Mouse (Mus musculus) adrenal gland, postnatal 36 days (tissue): ENCODE results near the gene Pard3. TPM values are rescaled to one million over a fixed set of nuclear protein-coding genes. Genes with fewer than 3 reads are reported as not detected.

ENCODE experiments used
- DNase-seq, 2 experiments: peaks; one replicate each; pipeline ENCODE4 v3.0.0; 2021; ENCODE audit warnings: mixed read lengths in 1 of 2
- total RNA-seq, 2 experiments: library from RNA; stranded (reverse); gene quantifications; 2 replicates each; pipeline ENCODE4 v1.2.3; 2021

Gene Pard3
- total RNA-seq, 2 experiments from 2014 or later = 40.4 to 41.3 TPM

DNA sequence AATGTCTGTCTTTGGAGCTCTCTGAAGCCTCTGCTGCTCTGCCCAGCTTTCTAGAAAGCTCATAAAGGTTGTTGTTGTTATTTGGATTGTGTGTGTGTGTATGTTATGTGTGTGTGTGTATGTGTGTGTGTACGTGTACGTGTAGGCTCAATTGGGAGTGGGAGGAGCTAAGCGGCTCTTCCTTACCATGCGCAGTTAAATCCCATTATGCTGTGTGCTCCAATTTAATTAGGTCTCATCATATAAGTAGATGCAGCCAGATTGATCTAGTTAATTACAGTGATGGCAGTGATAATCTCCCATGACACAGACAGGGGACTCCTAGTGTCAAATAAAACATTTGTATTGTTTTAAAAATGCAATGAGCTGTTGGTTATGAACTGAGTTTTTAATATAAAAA lies 487.2 kb downstream of the Pard3 start:
- no peak for DNase-seq

DNA sequence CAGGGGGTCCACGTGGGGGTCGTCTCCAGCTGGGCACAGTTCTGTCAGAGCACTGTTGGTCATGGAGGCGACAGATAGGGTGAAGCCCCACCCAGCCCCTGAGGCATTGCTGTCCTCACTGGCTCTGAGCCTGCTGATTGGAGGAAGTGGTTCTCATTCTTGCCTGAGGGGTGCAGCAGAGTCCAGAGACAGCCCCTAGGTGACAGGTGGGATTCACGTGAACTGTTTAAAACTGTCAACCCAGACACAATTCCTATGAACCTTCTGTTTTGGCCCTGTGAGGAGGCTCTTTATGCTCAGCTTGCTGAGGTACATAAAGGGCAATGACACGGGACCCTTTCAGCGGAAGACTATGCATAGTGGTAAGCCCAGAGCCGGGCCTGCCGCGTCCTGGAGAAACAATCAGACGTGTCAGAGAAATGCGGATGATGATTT lies 488.5 kb downstream of the Pard3 start:
- no peak for DNase-seq

DNA sequence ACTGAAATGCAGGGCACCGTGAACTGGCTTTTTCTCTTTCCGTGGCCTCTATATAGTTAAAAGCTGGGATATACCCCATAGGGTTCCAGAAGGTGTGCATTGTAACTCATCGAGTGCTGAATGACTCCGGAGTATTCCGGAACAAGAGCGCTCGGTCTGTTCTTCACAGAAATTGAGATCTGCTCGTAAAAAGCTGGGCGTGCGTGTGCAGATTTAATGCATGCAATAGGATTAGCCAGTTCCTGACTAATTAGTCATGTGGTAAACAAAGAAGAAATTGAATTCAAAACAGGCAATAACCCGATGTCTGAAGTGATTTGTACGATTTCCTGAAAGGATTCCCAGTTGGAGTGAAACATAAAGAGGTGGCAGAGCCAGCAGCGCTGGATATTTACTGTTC lies 489.1 kb downstream of the Pard3 start:
- no peak for DNase-seq

DNA sequence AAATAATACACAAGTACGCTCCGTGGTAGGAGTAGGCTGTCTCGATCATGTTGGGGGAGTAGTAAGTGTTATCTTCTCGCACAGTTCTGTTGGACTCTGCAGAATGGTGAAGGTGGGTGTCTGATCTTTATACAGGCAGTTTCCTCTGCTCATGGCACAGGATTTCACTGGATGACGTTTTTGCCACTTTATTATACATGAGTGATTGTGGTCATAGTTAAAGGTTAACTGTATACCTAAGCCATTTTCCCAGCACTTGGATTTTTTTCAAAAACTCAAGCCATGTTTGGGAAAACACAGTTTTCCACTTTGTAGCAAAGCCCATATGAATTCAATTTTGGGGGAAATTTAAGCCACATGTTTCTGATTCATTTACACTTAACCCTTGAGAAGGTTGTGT lies 489.9 kb downstream of the Pard3 start:
- DNase-seq = no peak

DNA sequence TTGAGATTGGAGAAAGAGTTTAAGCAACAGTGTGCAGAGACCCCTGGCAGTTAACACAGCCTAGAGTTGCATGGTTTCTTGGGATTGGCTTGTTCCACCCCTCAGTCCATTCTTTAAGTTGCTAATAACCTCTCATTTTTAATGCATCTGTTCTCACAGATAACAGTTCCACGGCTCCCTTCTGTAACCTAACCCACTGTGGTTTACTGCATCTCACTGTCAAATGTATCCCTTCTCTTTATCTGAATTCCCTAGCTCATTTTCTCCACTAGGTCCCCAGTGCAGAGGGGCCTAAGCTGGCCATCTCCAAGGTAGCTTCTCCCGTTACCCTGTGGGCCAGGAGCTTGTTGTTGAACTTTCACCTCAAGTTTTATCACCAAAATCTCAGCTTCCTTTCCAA lies 492.1 kb downstream of the Pard3 start:
- no peak for DNase-seq

DNA sequence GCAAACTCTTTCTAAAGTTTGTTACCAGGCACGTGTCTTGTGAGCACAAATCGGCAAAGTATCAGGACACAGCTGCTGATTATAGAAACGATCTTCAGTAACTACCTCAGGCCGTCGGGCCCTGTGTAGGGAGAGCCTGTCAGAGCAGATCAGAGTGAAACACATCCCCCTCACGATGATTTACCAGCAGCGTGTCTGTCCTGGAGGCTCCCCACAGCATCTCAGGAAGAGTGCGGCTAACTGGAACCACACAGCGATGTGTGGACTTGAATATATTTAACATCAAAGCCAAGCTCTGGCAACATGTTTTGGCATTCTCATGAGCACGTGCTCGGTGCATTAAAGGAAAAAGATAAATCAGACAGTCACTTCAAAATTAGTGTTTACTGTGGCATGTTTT lies 493.3 kb downstream of the Pard3 start:
- DNase-seq = no peak

DNA sequence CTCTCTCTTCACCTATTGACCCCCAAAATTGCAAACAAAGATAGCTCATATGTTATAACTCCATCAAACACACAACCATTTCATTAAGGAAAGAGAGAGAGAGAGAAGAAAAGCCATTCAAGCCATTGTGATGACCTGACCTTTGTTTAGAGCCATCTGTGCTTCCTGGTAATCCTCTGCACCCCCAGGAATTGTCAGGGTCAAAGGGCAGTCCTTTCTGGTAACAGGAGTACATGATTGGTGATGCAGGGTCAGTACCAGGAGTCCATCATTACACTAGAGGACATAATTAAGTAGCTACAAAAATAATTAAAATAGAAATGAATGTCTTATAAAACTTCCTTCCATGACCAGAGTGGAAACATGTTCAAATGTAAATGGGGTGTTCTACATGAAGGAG lies 493.9 kb downstream of the Pard3 start:
- DNase-seq = no peak

DNA sequence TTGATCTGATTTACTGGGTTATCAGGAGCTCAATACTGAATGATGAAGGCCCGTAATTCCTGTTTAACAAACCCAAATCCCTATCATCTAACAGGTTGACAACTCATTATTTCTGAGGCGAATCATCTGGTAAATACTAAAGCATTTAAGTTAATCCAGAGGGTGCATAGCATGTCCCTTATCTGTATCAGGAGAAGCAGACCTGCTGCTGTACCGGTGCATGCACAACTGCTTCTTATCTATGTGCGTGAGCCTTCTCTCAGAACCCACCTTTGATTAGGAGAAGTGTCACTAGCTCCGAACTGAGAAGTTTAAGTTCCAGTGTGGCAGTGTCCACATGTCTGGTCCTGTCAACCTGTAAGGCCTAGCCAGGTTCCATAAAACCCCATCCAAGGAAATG lies 499.9 kb downstream of the Pard3 start:
- no peak for DNase-seq

DNA sequence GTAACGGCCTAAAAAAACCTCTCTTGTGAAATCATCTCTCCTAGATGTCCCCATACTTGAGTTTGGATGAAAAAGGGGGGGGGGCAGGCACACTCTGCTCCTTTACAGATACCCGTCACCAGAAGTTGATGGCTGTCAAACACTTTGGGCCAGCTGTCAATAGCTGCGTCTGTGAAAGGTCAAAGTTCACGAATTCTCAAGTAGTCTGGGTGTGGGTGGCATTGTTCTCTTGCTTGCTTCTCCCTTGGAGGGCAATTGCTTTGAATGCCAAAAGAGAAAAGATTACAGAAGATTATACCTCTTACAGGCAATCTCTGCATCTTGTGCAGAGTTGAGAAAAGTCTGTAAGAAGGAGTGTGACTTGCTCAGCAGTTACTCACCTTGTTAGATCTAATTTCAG lies 500.7 kb downstream of the Pard3 start:
- DNase-seq = no peak

DNA sequence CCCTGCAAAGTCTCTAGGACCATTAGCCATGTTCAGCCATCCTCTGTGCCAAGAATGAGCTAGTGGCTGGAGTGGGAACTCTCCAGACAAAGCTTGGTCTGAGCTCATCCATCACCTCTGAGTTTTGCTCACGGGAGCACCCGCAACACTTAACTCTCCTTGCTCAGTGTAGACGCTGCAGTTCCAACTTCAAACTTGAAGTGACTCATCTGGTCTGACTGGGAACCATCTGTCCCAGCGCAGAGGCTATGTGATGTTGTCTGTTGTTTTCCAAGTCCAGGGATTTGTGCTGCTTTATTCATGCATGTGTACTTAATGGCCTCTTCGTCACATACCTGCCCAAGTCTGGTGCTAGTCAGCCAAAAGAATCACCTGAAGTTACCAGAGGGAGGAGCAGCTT lies 505.5 kb downstream of the Pard3 start:
- no peak for DNase-seq

DNA sequence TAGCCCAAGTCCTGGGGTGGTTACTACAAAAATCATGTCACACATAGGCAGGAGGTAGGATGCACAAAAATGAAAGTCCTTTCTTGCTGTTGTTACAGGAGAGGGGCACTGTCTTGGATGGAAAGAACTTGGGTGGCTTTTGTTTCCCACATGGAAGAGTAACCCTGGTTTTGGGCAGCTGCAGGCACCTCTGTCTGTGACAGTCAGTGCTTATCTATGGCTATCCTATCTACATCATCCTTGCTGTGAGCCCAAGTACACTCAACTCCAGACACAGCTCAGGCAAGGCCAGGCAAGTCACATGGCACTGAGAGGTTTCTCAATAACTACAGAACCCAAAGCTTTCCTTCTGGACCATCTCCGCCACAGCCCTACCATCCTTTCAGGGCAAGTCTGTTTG lies 506.8 kb downstream of the Pard3 start:
- no peak for DNase-seq

DNA sequence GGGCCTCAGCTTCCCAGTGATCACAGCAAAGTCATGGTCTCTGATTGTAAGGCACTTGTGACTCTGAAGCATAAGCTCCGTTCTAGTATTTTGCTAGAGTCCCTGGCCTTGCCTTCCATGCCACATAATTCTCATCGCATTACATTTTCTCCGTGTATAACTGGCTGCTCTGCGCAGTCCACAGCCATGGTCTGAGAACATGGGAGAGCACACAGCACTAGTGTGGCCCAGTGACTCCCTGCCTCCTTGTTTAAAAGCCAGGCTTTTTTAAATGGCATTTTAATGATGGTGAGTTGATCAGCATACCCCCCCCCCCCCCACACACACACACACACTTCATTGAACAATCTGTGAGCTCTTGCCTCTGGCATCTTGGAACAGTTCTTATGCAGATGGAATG lies 508.8 kb downstream of the Pard3 start:
- DNase-seq = no peak

DNA sequence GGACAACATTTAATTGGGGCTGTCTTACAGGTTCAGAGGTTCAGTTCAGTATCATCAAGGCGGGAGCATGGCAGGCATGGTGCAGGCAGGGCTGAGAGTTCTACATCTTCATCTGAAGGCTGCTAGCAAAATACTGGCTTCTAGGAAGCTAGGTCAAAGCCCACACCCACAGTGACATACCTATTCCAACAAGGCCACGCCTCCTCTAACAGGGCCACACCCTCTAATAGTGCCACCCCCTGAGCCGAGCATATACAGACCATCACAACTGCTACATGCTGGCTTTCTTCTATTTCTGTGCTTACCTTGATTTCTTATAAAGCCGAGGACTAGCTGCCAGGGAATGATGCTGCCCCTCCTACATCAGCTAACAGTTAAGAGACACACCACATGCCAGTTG lies 513.0 kb downstream of the Pard3 start:
- DNase-seq = no peak

DNA sequence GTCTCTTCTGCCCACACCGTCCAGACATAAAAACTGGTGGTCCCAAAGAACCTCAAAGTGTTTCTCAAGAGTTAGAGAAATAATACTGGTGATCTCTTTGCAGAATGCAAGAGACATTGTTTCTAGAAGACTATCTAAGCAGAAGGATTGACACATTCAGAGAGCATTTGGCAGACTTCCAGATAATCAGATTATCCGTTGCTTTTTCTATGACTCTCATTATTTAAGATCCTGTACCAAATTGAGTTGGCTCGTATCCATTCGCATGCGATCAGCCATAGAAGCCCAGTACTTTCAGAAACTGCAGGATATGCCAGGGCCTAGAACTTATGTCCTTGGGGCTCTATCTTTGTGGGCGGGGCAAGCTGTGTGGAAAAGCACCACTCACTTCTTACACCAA lies 514.0 kb downstream of the Pard3 start:
- DNase-seq = no peak

DNA sequence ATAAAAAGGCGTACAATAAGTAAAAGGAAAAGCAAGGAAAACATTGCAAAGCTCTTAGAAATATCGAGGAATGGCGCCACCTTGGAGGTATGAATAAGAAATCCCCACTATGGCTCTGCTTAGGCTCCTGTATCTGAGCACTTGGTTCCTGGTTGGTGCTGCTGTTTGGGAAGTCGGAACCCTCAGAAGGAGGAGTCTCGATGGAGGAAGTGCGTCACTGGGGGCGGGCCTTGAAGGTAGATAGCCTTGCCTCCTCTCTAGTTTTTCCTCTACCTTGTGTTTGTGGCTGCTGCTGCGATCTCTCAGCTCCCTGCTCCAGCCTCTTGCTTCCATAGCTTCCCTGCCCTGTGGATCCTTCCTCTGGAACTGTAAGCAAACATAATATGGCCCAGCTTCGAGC lies 515.7 kb downstream of the Pard3 start:
- no peak for DNase-seq

DNA sequence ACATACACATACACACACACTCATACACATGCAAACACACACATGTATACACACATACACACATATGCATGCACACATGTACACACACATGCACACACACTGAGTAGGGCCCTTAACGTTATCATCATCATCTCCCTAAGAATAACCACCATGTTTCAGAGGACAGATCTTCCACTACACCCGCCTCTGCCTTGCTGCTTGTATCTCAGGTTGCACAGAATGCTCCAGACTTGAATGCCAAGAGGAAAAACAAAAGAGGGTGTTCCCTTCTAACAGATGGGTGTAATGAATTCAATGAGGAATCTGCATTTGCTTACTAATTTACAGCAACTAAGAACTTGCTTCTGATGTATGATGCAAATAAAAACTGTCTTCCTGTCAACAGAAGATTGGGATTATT lies 519.7 kb downstream of the Pard3 start:
- DNase-seq = no peak

DNA sequence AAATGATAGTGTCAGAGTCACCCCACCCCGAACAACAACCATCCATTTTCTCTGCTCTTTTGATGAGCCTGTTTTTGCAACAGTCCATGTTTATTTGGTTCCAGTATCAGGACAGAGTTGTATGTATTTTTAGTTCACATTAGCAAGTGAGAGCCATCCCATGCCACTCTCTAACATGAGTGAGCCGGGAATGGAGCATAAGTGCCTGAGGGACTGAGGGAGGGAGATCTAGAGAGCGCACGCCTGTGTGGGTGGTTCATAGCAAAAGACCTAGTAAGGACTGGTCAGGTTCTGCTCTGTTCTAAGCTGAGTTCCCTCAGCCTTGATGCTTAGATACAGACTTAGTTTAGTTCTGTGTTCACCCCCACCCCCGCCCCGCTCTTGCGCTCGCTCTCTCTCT lies 521.9 kb downstream of the Pard3 start:
- no peak for DNase-seq

DNA sequence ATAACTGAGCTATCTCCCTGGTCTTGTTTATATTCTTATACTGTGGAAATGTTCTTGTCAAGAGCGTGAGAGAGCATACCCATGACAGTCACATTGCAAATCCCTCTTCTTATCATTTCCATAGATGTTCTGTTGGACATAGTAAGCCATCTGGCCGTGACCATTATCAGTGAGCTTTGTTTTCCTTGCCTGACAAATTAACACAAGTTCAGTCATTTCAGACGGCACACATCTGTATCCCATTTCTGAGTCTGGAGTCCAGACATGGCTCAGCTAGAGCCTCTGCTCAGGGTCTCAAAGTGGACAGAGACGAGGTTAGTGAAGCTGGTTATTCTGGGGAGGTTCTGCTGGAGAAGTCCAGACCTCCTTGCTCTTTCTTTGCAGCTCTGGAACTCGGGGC lies 523.0 kb downstream of the Pard3 start:
- no peak for DNase-seq

DNA sequence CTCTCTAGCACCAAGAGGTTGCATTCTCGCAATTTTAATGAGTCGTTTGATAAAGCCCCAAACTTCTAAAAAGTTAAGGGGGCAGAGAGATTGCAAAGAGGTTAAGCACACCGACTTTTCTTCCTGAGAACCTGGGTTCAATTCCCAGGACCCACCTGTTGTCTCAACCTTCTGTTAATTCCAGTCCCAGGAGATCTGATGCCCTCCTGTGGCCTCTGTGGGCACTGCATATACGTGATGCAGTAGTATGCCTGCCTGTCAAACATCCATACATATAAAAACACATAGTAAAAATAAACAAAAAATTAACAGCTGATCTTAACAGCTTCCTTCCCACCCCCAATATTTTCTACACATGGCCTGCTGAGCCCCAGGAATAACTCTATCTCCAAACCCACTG lies 524.6 kb downstream of the Pard3 start:
- peak; percentile 46 to 51 for DNase-seq

DNA sequence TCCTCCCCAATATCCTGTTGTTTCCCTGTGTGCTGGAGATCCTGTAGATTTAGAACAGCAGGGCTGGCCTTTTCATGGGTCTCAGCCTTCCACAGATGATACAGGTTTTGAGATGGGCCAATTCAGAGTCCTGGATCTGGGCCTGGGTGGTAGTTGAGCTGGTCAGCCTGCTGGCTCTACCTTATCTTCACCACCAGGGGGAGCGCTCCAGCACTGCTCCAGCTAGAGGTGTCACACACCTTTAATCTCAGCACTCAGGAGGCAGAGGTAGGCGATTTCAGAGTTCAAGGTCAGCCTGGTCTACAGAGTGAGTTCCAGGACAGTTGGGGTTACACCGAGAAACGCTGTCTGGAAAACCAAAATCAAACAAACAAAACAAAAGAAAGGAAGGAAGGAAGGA lies 525.6 kb downstream of the Pard3 start:
- peak; percentile 71 to 83 for DNase-seq

DNA sequence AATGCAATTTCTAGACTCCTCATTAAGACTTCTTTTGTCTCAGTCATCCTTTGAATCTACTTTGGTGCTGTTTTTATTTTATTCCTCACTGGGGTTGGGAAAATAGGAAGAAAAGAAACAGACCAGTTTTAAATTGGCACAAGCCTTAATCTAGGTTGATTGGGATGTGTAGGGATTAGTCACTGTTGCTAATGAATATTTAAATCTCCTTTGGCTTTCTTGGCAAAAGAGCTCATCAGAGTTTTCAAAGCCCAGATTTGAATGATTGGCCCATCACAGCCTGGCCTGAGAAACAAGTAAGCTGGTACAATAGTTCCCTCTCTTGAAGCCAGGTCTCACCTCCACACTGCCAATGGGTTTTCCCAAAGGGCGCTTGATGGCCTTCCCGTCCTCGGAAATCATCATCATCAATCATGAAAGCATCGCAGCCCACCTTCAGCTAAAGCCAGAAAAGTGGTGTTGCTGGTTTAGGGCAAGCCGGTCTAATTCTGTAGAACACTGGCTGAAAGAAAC lies 527.0 kb downstream of the Pard3 start:
- no peak for DNase-seq

DNA sequence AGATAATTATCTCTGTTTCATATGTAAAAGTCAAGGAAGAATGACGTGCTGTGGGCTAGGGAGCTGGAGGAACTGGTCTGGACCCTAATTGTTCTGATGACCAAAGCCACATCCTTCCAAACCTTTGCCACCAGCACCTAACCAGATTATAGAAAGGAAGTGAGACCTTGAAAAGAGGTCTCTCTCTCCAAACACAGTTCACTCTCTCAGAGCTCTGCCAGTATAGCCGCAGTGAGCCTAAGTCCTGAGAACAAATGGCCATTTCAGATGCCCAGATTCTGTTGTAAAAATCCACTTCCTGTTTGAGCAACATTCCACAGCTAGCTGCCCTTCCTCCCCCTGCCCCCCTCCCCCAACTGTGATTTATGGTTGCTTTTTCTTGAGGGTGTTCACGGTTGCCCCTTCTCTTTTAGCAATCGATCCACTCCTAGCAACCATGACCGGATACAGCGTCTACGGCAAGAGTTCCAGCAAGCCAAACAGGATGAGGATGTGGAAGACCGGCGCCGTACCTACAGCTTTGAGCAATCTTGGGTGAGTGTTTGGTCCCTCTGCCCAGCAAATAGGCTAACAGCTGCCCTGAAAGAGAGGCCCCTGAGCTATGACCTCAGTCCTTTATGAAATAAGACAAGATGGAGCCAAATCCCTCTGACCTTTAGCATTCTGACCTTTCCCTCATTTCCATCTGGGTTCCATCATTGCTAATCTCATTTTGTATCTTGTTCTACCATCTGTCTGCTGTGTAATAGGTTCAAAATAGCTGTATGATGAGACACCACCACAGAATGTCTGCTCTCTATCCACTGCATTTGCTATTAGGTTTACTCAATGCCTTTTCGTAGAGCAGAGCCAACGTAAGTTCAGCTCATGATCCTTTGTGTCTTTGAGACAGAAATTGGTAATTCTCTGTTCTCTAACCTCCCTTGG lies 529.2 kb downstream of the Pard3 start:
- DNase-seq = no peak

DNA sequence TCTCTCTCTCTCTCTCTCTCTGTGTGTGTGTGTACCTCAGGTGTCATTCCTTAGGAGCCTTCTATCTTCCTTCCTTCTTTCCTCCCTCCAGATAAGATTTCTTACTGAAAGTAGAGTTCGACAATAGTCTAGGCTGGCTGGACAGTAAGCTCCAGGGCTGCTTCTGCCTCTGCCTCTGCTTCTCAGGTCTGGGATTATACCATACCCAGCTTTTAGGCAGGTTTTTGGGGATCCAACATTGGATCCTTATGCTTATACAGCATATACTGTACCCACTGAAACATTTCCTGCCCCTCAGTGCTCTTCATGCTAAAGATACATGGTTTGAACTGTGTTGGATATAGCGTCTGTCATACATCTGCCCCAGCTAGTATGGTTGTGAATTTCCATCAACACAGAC lies 536.9 kb downstream of the Pard3 start:
- no peak for DNase-seq

DNA sequence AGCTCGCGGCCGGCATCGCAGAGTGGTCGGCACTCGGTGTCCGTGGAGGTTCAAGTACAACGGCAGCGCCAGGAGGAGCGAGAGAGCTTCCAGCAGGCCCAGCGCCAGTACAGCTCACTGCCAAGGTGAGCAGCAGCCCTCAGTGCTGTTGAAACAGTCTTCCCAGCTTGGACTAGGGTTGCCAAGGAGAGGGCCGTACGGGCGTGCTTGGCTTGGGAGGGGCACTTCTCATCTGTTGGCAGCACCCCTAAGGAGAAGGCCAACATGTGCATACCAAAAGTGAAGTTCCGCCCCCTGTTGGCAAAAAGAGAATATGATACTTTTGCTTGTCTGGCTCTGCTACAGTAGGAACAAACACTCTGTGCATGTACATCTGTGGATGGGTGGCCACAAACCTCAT lies 539.4 kb downstream of the Pard3 start:
- DNase-seq = peak in 1 of 2 experiments; percentile 57
